Mouse (Mus musculus) intestine, postnatal 0 days (tissue): ENCODE results near the gene Vsig8. TPM values are rescaled to one million over a fixed set of nuclear protein-coding genes. Genes with fewer than 3 reads are reported as not detected.

Source experiments
- ATAC-seq: fragments of 200-750 bp; cut with Nextera tagmentation; 2 replicates; pipeline ENCODE4 v1.8.0; 2017; ENCODE audit warnings: mild to moderate bottlenecking, moderate TSS enrichment, moderate library complexity
- H3K27ac ChIP-seq: fragments of 300-500 bp; sonication (generic); 2 replicates; pipeline ENCODE4 v1.5.1; 2014; ENCODE audit warnings: mild to moderate bottlenecking, low read depth, low read length, moderate library complexity
- H3K27me3 ChIP-seq: fragments of 300-500 bp; sonication (generic); replicated peaks from 2 replicates; pipeline ENCODE4 v1.6.1; 2014; ENCODE audit warnings: low read length, mixed read lengths; ENCODE audit not compliant: control insufficient read depth, insufficient read depth
- H3K36me3 ChIP-seq: fragments of 300-500 bp; sonication (generic); 2 replicates; pipeline ENCODE4 v1.6.1; 2014; ENCODE audit warnings: mild to moderate bottlenecking, moderate library complexity; ENCODE audit not compliant: control insufficient read depth, insufficient read depth
- H3K4me1 ChIP-seq: fragments of 300-500 bp; sonication (generic); replicated peaks from 2 replicates; pipeline ENCODE4 v1.6.1; 2014; ENCODE audit warnings: antibody characterized with exemption, low read length, mixed read lengths; ENCODE audit not compliant: control insufficient read depth, insufficient read depth
- H3K4me2 ChIP-seq: fragments of 300-500 bp; sonication (generic); replicated peaks from 2 replicates; pipeline ENCODE4 v1.6.1; 2014; ENCODE audit warnings: low read depth, mild to moderate bottlenecking, moderate library complexity
- H3K4me3 ChIP-seq: fragments of 300-500 bp; sonication (generic); 2 replicates; pipeline ENCODE4 v1.5.1; 2014; ENCODE audit warnings: low read depth, low read length
- H3K9ac ChIP-seq: fragments of 300-500 bp; sonication (generic); 2 replicates; pipeline ENCODE4 v1.6.1; 2014; ENCODE audit warnings: mild to moderate bottlenecking, low read depth, low read length
- H3K9me3 ChIP-seq: fragments of 300-500 bp; sonication (generic); 2 replicates; pipeline ENCODE4 v1.6.1; 2016; ENCODE audit warnings: mixed run types; ENCODE audit not compliant: control insufficient read depth
- CTCF ChIP-seq: sonication (generic); IDR thresholded peaks from 2 replicates; pipeline ENCODE4 v1.5.1; 2016; ENCODE audit warnings: low read depth, mild to moderate bottlenecking, control low read depth, antibody characterized with exemption, moderate library complexity
- WGBS: fragments of 180-500 bp; shearing (Covaris S2); extraction: QIAGEN DNeasy Blood & Tissue Kit; methylation state at CpG from one replicate; pipeline ENCODE4 v1.1.7; 2014; 5-methylcytosine and 5-hydroxymethylcytosine counted together
- polyA plus RNA-seq: library from polyadenylated mRNA; unstranded; fragments of >200 nt; fragmentation: Nextera tagmentation; extraction: Ambion mirVana; gene quantifications from 2 replicates; pipeline ENCODE4 v1.2.1, GENCODE M21; 2015

Gene Vsig8
- polyA plus RNA-seq, 1 experiment from 2014 or later = 0.53 TPM

GRCm38 (mm10) chr1:172549717-172550116 lies 6.0 kb upstream of the Vsig8 start:
- H3K27ac ChIP-seq = no peak overlapping the region
- WGBS = 4% methylated on average over 8 of the region's 8 CpGs
- no peaks in the 10 kb centered on the region for H3K9me3 ChIP-seq
- H3K9ac ChIP-seq = no peak overlapping the region
- TF ChIP-seq CTCF = no peak
- ATAC-seq = no peak
- H3K4me2 ChIP-seq = peak overlapping the region; percentile 70
- no peaks in the 10 kb centered on the region for H3K27me3 ChIP-seq
- H3K36me3 ChIP-seq = no peaks in the 10 kb centered on the region
- 0 out of 2 replicates have a peak, but pooled peaks cover 12% of the 10 kb centered on the region for H3K4me1 ChIP-seq
- H3K4me3 ChIP-seq = peak overlapping the region; percentile 48

GRCm38 (mm10) chr1:172550551-172550951 lies 5.2 kb upstream of the Vsig8 start:
- TF ChIP-seq CTCF = no peak
- no peaks in the 10 kb centered on the region for H3K36me3 ChIP-seq
- 0% methylated on average over 8 of the region's 8 CpGs for WGBS
- H3K9me3 ChIP-seq = no peaks in the 10 kb centered on the region
- 0 out of 2 replicates have a peak, but pooled peaks cover 12% of the 10 kb centered on the region for H3K4me1 ChIP-seq
- ATAC-seq = peak; percentile 79
- peak overlapping the region; percentile 48 for H3K4me3 ChIP-seq
- H3K27me3 ChIP-seq = no peaks in the 10 kb centered on the region
- H3K27ac ChIP-seq = no peak overlapping the region
- 0 out of 2 replicates have a peak overlapping the region, but pooled peaks have one; percentile 38 for H3K9ac ChIP-seq
- peak overlapping the region; percentile 70 for H3K4me2 ChIP-seq

DNA sequence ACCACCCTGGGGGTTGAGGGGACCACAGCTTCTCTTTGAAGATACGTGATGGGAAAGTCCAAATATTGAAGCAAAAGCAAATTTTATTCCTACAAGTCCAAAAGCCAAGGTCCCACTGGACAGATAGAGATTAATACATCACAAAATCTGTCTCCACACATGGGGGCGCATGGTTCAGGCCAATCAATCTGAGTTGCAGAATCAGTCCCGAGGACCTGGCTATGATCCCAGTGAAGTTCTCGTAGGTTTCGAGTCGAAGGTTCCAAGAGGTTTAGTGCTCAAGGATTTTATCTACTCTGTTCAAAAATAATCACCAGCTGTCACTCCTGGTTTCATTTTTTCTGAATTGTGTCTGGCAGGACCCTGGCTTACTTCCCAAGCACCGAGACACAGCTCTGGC lies 4.7 kb upstream of the Vsig8 start:
- H3K9ac ChIP-seq = no peak overlapping the region
- ATAC-seq = no peak
- 45% methylated on average over 7 of the region's 7 CpGs for WGBS

GRCm38 (mm10) chr1:172552623-172553022 lies 3.1 kb upstream of the Vsig8 start:
- Histone ChIP-seq H3K27me3 (no peaks in the 10 kb centered on the region), H3K4me3 (no peak overlapping the region), H3K36me3 (no peaks in the 10 kb centered on the region), H3K27ac (no peak overlapping the region), H3K4me2 (no peak overlapping the region), H3K9me3 (no peaks in the 10 kb centered on the region), H3K9ac (no peak overlapping the region), H3K4me1 (0 out of 2 replicates have a peak, but pooled peaks cover 12% of the 10 kb centered on the region)
- ATAC-seq = no peak
- no peak for TF ChIP-seq CTCF
- 72% methylated on average over 1 of the region's 1 CpGs for WGBS

More for the DNA sequence above, 4.7 kb upstream of the Vsig8 start:
- Histone ChIP-seq H3K4me2 (peak overlapping the region; percentile 70), H3K36me3 (no peaks in the 10 kb centered on the region), H3K4me3 (peak overlapping the region; percentile 48; the same call in 1 of the 2 replicates), H3K27me3 (no peaks in the 10 kb centered on the region), H3K27ac (no peak overlapping the region), H3K4me1 (0 out of 2 replicates have a peak, but pooled peaks cover 12% of the 10 kb centered on the region), H3K9me3 (no peaks in the 10 kb centered on the region)
- TF ChIP-seq CTCF = no peak

GRCm38 (mm10) chr1:172562641-172563464 lies 7.1 kb downstream of the Vsig8 start:
- Histone ChIP-seq H3K27ac (peak overlapping the region; percentile 69), H3K4me3 (peak overlapping the region; percentile 54), H3K36me3 (no peaks in the 10 kb centered on the region), H3K4me2 (peak overlapping the region; percentile 97), H3K9me3 (no peaks in the 10 kb centered on the region), H3K27me3 (peaks cover 5% of the 10 kb centered on the region), H3K9ac (peak overlapping the region; percentile 45), H3K4me1 (peaks cover 5% of the 10 kb centered on the region; the same call in 1 of the 2 replicates)
- peak; percentile 79 for TF ChIP-seq CTCF
- peak; percentile 90 for ATAC-seq
- 0% methylated on average over 65 of the region's 66 CpGs for WGBS

GRCm38 (mm10) chr1:172563465-172563828 lies 7.7 kb downstream of the Vsig8 start:
- WGBS = 4% methylated on average over 10 of the region's 10 CpGs
- H3K27me3 ChIP-seq = peaks cover 5% of the 10 kb centered on the region
- no peak for ATAC-seq
- H3K4me3 ChIP-seq = peak overlapping the region; percentile 54
- TF ChIP-seq CTCF = no peak
- peak overlapping the region; percentile 45 for H3K9ac ChIP-seq
- H3K36me3 ChIP-seq = no peaks in the 10 kb centered on the region
- H3K27ac ChIP-seq = no peak overlapping the region
- H3K9me3 ChIP-seq = no peaks in the 10 kb centered on the region
- H3K4me1 ChIP-seq = peaks cover 5% of the 10 kb centered on the region; the same call in 1 of the 2 replicates
- H3K4me2 ChIP-seq = peak overlapping the region; percentile 97
